Mouse (Mus musculus): ENCODE measurements around the gene Actg1.
"Not testable (repeated sequence)": the region's sequence is repeated elsewhere in the genome, so short reads cannot be mapped to it uniquely, and the experiment has no call there.

Gene Actg1

GRCm38 (mm10) chr11:120360755-120361154, 12.4 kb upstream of the Actg1 start:
- DNase-seq (ENCODE audit: low spot score) = no peak

- DNase-seq (ENCODE audit: low spot score) = no peak
Measured at GRCm38 (mm10) chr11:120360062-120360461, 11.7 kb upstream of the Actg1 start.

- DNase-seq (ENCODE audit: low spot score) = no peak
Measured at GRCm38 (mm10) chr11:120359391-120359790, 11.0 kb upstream of the Actg1 start.

- peak; percentile 76 for DNase-seq (ENCODE audit: low spot score)
Measured at GRCm38 (mm10) chr11:120357791-120358401, 9.6 kb upstream of the Actg1 start.

- DNase-seq (ENCODE audit: low spot score) = no peak
Measured at GRCm38 (mm10) chr11:120356900-120357299, 8.6 kb upstream of the Actg1 start.

- peak; percentile 7 for DNase-seq (ENCODE audit: low spot score)
Measured at GRCm38 (mm10) chr11:120356319-120356840, 8.0 kb upstream of the Actg1 start.

- DNase-seq (ENCODE audit: low spot score) = peak; percentile 4
Measured at GRCm38 (mm10) chr11:120355277-120356039, 7.1 kb upstream of the Actg1 start.

- peak; percentile 3 for DNase-seq (ENCODE audit: low spot score)
Measured at GRCm38 (mm10) chr11:120354304-120355276, 6.2 kb upstream of the Actg1 start.

GRCm38 (mm10) chr11:120353500-120354303, 5.4 kb upstream of the Actg1 start:
- peak; percentile 88 for DNase-seq (ENCODE audit: low spot score)

- DNase-seq (ENCODE audit: low spot score) = no peak
Measured at GRCm38 (mm10) chr11:120352571-120353290, 4.4 kb upstream of the Actg1 start.

GRCm38 (mm10) chr11:120352093-120352350, 3.7 kb upstream of the Actg1 start:
- not testable (repeated sequence) for DNase-seq (ENCODE audit: low spot score)

- no peak for DNase-seq (ENCODE audit: low spot score)
Measured at GRCm38 (mm10) chr11:120351250-120352092, 3.1 kb upstream of the Actg1 start.

- peak; percentile 12 for DNase-seq (ENCODE audit: low spot score)
Measured at GRCm38 (mm10) chr11:120350711-120351110, 2.4 kb upstream of the Actg1 start.

- peak; percentile 94 for DNase-seq (ENCODE audit: low spot score)
Measured at GRCm38 (mm10) chr11:120349986-120350702, 1.8 kb upstream of the Actg1 start.

GRCm38 (mm10) chr11:120349371-120349985, 1.1 kb upstream of the Actg1 start:
- peak; percentile 59 for DNase-seq (ENCODE audit: low spot score)

GRCm38 (mm10) chr11:120348684-120349370, 485 bp upstream of the Actg1 start:
- peak; percentile 69 for DNase-seq (ENCODE audit: low spot score)

- no peak for DNase-seq (ENCODE audit: low spot score)
Measured at GRCm38 (mm10) chr11:120347301-120347700, 1.0 kb downstream of the Actg1 start.

- not testable (repeated sequence) for DNase-seq (ENCODE audit: low spot score)
Measured at GRCm38 (mm10) chr11:120346383-120347034, 1.8 kb downstream of the Actg1 start.
